Mouse (Mus musculus) kidney, adult 2 months (tissue): ENCODE data around the gene Ncbp2. TPM values are rescaled to one million over a fixed set of nuclear protein-coding genes. Genes with fewer than 3 reads are reported as not detected.

ENCODE experiments used
- DNase-seq: peaks from one replicate; pipeline ENCODE4 v3.0.0; 2021
- H3K27ac ChIP-seq: fragments of 200-500 bp; 2 replicates; pipeline ENCODE4 v1.5.1; 2012; ENCODE audit warnings: low read depth, low read length, control low read depth, inconsistent platforms; ENCODE audit not compliant: insufficient read depth
- H3K27me3 ChIP-seq: fragments of 200-500 bp; replicated peaks from 2 replicates; pipeline ENCODE4 v1.6.1; 2012; ENCODE audit warnings: mild to moderate bottlenecking, moderate library complexity, low read length, inconsistent platforms; ENCODE audit not compliant: control insufficient read depth, insufficient read depth
- H3K36me3 ChIP-seq: fragments of 200-500 bp; 2 replicates; pipeline ENCODE4 v1.6.1; 2012; ENCODE audit warnings: mild to moderate bottlenecking, moderate library complexity, low read length, inconsistent platforms; ENCODE audit not compliant: control insufficient read depth, insufficient read depth
- H3K4me1 ChIP-seq: fragments of 200-500 bp; 2 replicates; pipeline ENCODE4 v1.6.1; 2011; ENCODE audit warnings: low read length; ENCODE audit not compliant: control insufficient read depth, insufficient read depth
- H3K4me3 ChIP-seq: fragments of 200-500 bp; 2 replicates; pipeline ENCODE4 v1.5.1; 2011; ENCODE audit warnings: mild to moderate bottlenecking, low read depth, low read length, control low read depth; ENCODE audit not compliant: insufficient read depth
- CTCF ChIP-seq: fragments of 200-500 bp; conservative IDR thresholded peaks from 2 replicates; pipeline ENCODE4 v1.5.1; 2011; ENCODE audit warnings: low read depth, mild to moderate bottlenecking, control low read depth, low read length, moderate library complexity, mixed read lengths; ENCODE audit not compliant: insufficient read depth, insufficient read length
- POLR2A ChIP-seq: fragments of 200-500 bp; IDR thresholded peaks from one replicate; pipeline ENCODE4 v1.6.1; 2011; ENCODE audit warnings: low read depth, low read length, control low read depth
- whole genome bisulfite sequencing: fragments of 180-500 bp; shearing (Covaris S2); methylation state at CpG from one replicate; pipeline ENCODE4 v1.1.7; 2018; 5-methylcytosine and 5-hydroxymethylcytosine counted together
- polyA plus RNA-seq: library from polyadenylated mRNA; depleted of rRNA; stranded (reverse); fragments of >200 nt; gene quantifications from 2 replicates; pipeline ENCODE4 v1.2.3, GENCODE M21; 2012; rRNA removed

The Ncbp2 gene
- polyA plus RNA-seq = 10.9 and 28.9 TPM in 2 replicates

DNA sequence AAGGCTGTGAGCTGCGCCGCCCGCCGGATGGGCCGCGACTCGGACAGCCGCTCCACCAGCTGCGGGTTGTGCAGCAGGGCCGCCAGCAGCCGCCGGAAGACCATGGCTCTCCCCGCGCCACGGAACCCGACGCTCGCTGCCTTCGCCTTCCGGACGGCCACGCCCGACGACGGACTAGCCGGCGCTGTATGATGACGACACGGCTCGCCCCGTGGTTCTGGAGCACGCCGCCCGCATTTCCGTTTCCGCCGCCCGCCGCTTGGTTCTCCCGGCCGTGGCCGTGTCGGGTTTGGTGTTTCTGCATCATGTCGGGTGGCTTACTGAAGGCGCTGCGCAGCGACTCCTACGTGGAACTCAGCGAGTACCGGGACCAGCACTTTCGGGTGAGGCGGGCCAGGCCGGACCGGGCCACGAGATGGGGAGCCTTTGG lies at the start of gene Ncbp2, which contains the start of gene 0610012G03Rik:
Gene Ncbp2, plus strand, starts transcription at position 169 of the 430 bp plus-strand sequence.
Gene 0610012G03Rik, minus strand, starts transcription at position 150 of the 430 bp plus-strand sequence.
- Histone ChIP-seq H3K27me3 (no peaks in the 10 kb centered on the region), H3K4me3 (peak within 1 kb of the TSS; percentile 96), H3K36me3 (no peaks in the 10 kb centered on the region), H3K4me1 (peaks cover 2% of the 10 kb centered on the region; the same call in 1 of the 2 replicates), H3K27ac (peak within 1 kb of the TSS; percentile 91)
- peak; percentile 97 for DNase-seq
- under 1% methylated on average over 55 of the region's 55 CpGs for WGBS
- TF ChIP-seq CTCF (no peak), POLR2A (no peak)

DNA sequence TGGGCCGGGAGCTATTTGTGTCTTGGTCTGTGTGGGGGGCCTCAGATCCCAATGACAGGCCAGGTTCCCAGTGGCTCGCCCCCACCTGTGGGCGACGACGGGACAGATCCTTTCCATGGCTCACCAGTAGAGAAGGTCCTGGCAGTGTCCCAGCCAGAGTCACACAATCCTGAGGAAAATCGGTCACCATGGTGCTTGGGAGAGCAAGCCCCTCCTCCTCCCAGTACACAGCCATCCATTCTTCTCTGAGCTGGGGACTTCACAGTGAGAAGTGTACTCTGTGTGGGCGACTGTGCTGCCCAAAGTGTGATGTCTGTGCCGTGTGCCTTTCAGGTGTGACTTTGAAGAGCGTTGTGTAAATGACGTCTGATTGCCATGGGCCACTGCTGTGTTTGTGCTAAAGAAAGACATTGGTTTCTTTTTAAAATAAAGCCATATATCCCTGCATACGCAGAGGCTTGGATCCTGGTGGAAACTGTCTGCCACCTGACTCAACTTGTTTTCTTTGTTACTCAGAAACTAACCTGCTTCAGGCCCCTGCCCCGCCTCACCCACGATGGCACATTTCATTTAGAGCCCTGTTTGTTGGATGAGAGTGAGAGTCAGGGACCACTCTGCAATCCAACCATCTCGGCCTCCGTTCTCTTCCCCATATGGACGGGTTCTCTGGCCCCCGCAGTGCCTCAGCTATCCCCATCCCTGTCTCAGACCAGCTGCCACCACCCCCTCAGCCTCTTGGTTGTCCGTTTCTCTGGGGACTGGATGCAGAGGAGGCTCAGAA lies 49.6 kb upstream of the Ncbp2 start:
- H3K36me3 ChIP-seq = no peaks in the 10 kb centered on the region
- no peak overlapping the region for H3K27ac ChIP-seq
- no peaks in the 10 kb centered on the region for H3K4me1 ChIP-seq
- no peak for TF ChIP-seq POLR2A
- no peak for TF ChIP-seq CTCF
- H3K27me3 ChIP-seq = no peaks in the 10 kb centered on the region
- 86% methylated on average over 18 of the region's 18 CpGs for WGBS
- no peak for DNase-seq
- H3K4me3 ChIP-seq = no peak overlapping the region

DNA sequence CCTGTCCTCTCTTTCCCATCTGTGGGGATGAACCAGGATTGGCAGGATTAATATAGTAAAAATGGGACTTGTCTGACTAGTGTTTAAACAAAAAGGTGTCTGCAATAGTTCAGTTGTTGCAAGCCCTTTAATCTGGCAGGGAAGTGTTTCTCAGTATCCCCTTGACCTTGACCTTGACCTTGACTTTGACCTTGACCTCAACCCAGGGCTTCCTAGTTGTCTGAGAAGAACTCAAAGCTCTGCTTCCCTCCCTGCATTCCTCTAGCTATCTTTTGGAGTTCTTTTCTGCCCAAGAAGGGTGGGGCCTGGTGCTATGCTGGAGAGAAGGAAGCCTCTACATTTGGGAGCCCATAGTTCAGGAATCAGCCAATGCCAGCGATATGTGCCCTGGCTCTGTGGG lies 46.4 kb upstream of the Ncbp2 start:
- Histone ChIP-seq H3K4me1 (no peaks in the 10 kb centered on the region), H3K4me3 (no peak overlapping the region), H3K27me3 (no peaks in the 10 kb centered on the region), H3K27ac (no peak overlapping the region), H3K36me3 (no peaks in the 10 kb centered on the region)
- DNase-seq = no peak
- WGBS = 84% methylated on average over 1 of the region's 1 CpGs
- no peak for TF ChIP-seq CTCF
- no peak for TF ChIP-seq POLR2A

GRCm38 (mm10) chr16:31903239-31903638 lies 45.1 kb upstream of the Ncbp2 start:
- 91% methylated on average over 8 of the region's 8 CpGs for WGBS
- no peaks in the 10 kb centered on the region for H3K27me3 ChIP-seq
- H3K36me3 ChIP-seq = no peaks in the 10 kb centered on the region
- no peak for DNase-seq
- no peaks in the 10 kb centered on the region for H3K4me1 ChIP-seq
- H3K4me3 ChIP-seq = no peak overlapping the region
- H3K27ac ChIP-seq = no peak overlapping the region
- TF ChIP-seq CTCF = no peak
- TF ChIP-seq POLR2A = no peak

GRCm38 (mm10) chr16:31905331-31905730 lies 43.0 kb upstream of the Ncbp2 start:
- Histone ChIP-seq H3K36me3 (no peaks in the 10 kb centered on the region), H3K4me3 (no peak overlapping the region), H3K4me1 (no peaks in the 10 kb centered on the region), H3K27ac (no peak overlapping the region), H3K27me3 (no peaks in the 10 kb centered on the region)
- no peak for DNase-seq
- 79% methylated on average over 4 of the region's 4 CpGs for WGBS
- TF ChIP-seq POLR2A = no peak
- 0 out of 2 replicates have a peak, but pooled peaks have one; percentile 18 for TF ChIP-seq CTCF

DNA sequence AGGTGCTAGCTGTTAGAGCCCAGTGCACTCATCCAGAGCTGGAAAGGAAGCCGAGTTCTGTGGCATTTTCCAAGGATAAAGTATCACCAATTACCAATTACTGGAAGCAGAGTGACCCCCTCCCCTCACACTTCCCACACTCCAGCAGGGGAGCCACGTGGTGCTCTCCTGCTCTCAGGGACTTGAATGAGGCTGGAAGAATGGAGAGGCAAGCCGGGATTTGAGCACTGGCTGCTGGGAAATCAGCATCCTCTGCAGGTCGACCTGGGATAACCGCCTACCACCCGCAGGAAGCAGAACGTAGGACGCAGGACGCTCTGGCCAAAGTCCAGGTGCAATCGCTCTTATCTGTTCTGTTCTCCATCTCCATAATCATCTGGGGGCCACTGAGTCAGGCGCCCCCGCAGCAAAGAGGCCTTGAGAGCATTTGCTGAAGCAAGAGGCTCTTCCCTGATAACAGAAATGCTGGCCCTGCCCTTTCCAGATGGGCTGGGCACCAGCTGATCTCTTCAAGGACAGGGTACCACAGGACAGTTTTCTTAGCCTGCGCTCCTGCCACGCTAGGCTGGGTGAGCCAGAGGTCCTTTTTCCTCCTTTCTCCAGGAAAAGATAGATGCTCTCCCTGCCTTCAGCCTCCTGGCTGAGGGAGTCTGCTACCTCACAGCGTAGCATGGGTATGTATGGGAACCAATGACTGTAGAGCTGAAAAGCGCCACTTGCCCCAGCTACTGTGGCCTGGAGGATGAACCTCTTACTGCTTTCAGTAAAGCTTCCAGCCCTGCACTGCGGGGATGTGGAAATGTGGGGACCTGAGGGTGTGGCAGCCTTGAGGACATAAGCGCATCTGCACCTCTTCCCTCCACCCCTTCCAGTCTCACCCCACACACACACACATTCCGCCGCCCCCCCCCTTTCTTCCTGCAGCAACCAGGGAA lies 42.2 kb upstream of the Ncbp2 start:
- TF ChIP-seq CTCF (no peak), POLR2A (no peak)
- 39% methylated on average over 20 of the region's 20 CpGs for WGBS
- no peak overlapping the region for H3K4me3 ChIP-seq

GRCm38 (mm10) chr16:31906896-31907295 lies 41.4 kb upstream of the Ncbp2 start:
- Histone ChIP-seq H3K36me3 (no peaks in the 10 kb centered on the region), H3K4me3 (no peak overlapping the region), H3K27ac (no peak overlapping the region), H3K4me1 (no peaks in the 10 kb centered on the region), H3K27me3 (no peaks in the 10 kb centered on the region)
- WGBS = 22% methylated on average over 9 of the region's 9 CpGs
- no peak for TF ChIP-seq CTCF
- no peak for TF ChIP-seq POLR2A
- DNase-seq = peak; percentile 38

More for the DNA sequence above, 42.2 kb upstream of the Ncbp2 start:
- Histone ChIP-seq H3K36me3 (no peaks in the 10 kb centered on the region), H3K27ac (no peak overlapping the region), H3K27me3 (no peaks in the 10 kb centered on the region), H3K4me1 (no peaks in the 10 kb centered on the region)
- no peak for DNase-seq
